Mouse (Mus musculus) spleen, embryonic (tissue): ENCODE measurements around the gene Nostrin.

Experiments
- CTCF ChIA-PET: fragments of 350-600 bp; sonication (Branson Sonifier 250); formaldehyde crosslinking; loops from one replicate; lab custom pipeline; 2022; lab: Charles Lee

Gene Nostrin

GRCm38 (mm10) chr2:69135661-69136576, at the start of gene Nostrin:
TSS of gene Nostrin (plus strand) at chr2:69135800.
- CTCF ChIA-PET: no interaction called here

GRCm38 (mm10) chr2:69086505-69087260, 48.9 kb upstream of the Nostrin start:
- CTCF ChIA-PET: interaction anchor here (0.6 kb wide), 1 partner anchor 9 kb away, joined by 4 read pairs; no protein-coding TSS in a partner anchor

- CTCF ChIA-PET: no interaction called here
Measured at GRCm38 (mm10) chr2:69095836-69096235, 39.8 kb upstream of the Nostrin start.

GRCm38 (mm10) chr2:69096821-69097220, 38.8 kb upstream of the Nostrin start:
- CTCF ChIA-PET: no interaction called here

GRCm38 (mm10) chr2:69097526-69097925, 38.1 kb upstream of the Nostrin start:
- CTCF ChIA-PET: no interaction called here

- CTCF ChIA-PET: no interaction called here
Measured at GRCm38 (mm10) chr2:69098701-69099100, 36.9 kb upstream of the Nostrin start.

GRCm38 (mm10) chr2:69099147-69099546, 36.5 kb upstream of the Nostrin start:
- CTCF ChIA-PET: no interaction called here

GRCm38 (mm10) chr2:69100706-69101105, 34.9 kb upstream of the Nostrin start:
- CTCF ChIA-PET: no interaction called here

GRCm38 (mm10) chr2:69103526-69103925, 32.1 kb upstream of the Nostrin start:
- CTCF ChIA-PET: no interaction called here

- CTCF ChIA-PET: no interaction called here
Measured at GRCm38 (mm10) chr2:69104511-69105145, 31.0 kb upstream of the Nostrin start.

GRCm38 (mm10) chr2:69109246-69109645, 26.4 kb upstream of the Nostrin start:
- CTCF ChIA-PET: no interaction called here

GRCm38 (mm10) chr2:69109710-69110109, 25.9 kb upstream of the Nostrin start:
- CTCF ChIA-PET: no interaction called here

GRCm38 (mm10) chr2:69112609-69113008, 23.0 kb upstream of the Nostrin start:
- CTCF ChIA-PET: no interaction called here

- CTCF ChIA-PET: interaction anchor here (0.6 kb wide), 1 partner anchor 31 kb away, joined by 3 read pairs; no protein-coding TSS in a partner anchor
Measured at GRCm38 (mm10) chr2:69113829-69114547, 21.6 kb upstream of the Nostrin start.

GRCm38 (mm10) chr2:69115921-69116320, 19.7 kb upstream of the Nostrin start:
- CTCF ChIA-PET: no interaction called here

GRCm38 (mm10) chr2:69116767-69117166, 18.8 kb upstream of the Nostrin start:
- CTCF ChIA-PET: no interaction called here

- CTCF ChIA-PET: no interaction called here
Measured at GRCm38 (mm10) chr2:69118994-69119393, 16.6 kb upstream of the Nostrin start.

GRCm38 (mm10) chr2:69119718-69120117, 15.9 kb upstream of the Nostrin start:
- CTCF ChIA-PET: no interaction called here

GRCm38 (mm10) chr2:69121681-69122080, 13.9 kb upstream of the Nostrin start:
- CTCF ChIA-PET: no interaction called here

GRCm38 (mm10) chr2:69125425-69125824, 10.2 kb upstream of the Nostrin start:
- CTCF ChIA-PET: no interaction called here

GRCm38 (mm10) chr2:69128321-69128720, 7.3 kb upstream of the Nostrin start:
- CTCF ChIA-PET: interaction anchor here (0.6 kb wide), 2 partner anchors 13 to 83 kb away, joined by 3 read pairs; no protein-coding TSS in a partner anchor
